Mouse (Mus musculus) spleen, adult 18-20 months (tissue): Measurements from ENCODE around the gene Calhm3.

Experiments used
- DNase-seq, 2 experiments: peaks; one replicate each; pipeline ENCODE4 v3.0.0; 2022; ENCODE audit warnings: mixed read lengths in 2 of 2

The Calhm3 gene

GRCm38 (mm10) chr19:47118634-47119033 lies 38.9 kb downstream of the Calhm3 start:
- no peak for DNase-seq

GRCm38 (mm10) chr19:47104641-47105271 lies 52.8 kb downstream of the Calhm3 start:
- no peak for DNase-seq
